Mouse (Mus musculus) ES-E14 (cell line): ENCODE results near the gene Mvd. TPM values are rescaled to one million over a fixed set of nuclear protein-coding genes. Genes with fewer than 3 reads are reported as not detected.
A peak's percentile ranks its signal among the peaks of the same experiment; 100 is the strongest.

Source experiments
- DNase-seq: peaks from one replicate; pipeline ENCODE4 v3.0.0-alpha.2; 2013; ENCODE audit warnings: low read depth, low spot score
- H3K27ac ChIP-seq: 2 replicates; pipeline ENCODE4 v1.5.1; 2012; ENCODE audit warnings: low read depth, mild to moderate bottlenecking, low read length, moderate library complexity, mixed read lengths; ENCODE audit not compliant: poor library complexity, insufficient read depth, severe bottlenecking
- H3K36me3 ChIP-seq: 2 replicates; pipeline ENCODE4 v1.6.1; 2012; ENCODE audit warnings: mild to moderate bottlenecking, low read length, moderate library complexity, mixed read lengths; ENCODE audit not compliant: control insufficient read depth, poor library complexity, insufficient read depth, severe bottlenecking
- H3K4me1 ChIP-seq, 2 experiments: fragments of 150-350 bp in 1 of 2; sonication (generic) in 1 of 2; 2 replicates each; pipeline ENCODE4 v1.6.1; 2012; ENCODE audit warnings: low read length in 2 of 2, mild to moderate bottlenecking in 1 of 2, mixed read lengths in 1 of 2; ENCODE audit not compliant: control insufficient read depth in 2 of 2, insufficient read depth in 2 of 2, poor library complexity in 1 of 2
- H3K4me3 ChIP-seq, 2 experiments: fragments of 150-350 bp in 1 of 2; sonication (generic) in 1 of 2; 2 replicates each; pipeline ENCODE4 v1.5.1; 2012; ENCODE audit warnings: low read length in 2 of 2, low read depth in 1 of 2, mild to moderate bottlenecking in 1 of 2, mixed read lengths in 1 of 2; ENCODE audit not compliant: insufficient read depth in 1 of 2, poor library complexity in 1 of 2, severe bottlenecking in 1 of 2
- H3K9ac ChIP-seq: 2 replicates; pipeline ENCODE4 v1.6.1; 2012; ENCODE audit warnings: low read depth, mild to moderate bottlenecking, low read length, mixed read lengths; ENCODE audit not compliant: poor library complexity, insufficient read depth, severe bottlenecking
- H3K9me3 ChIP-seq: fragments of 150-350 bp; sonication (generic); 2 replicates; pipeline ENCODE4 v1.6.1; 2012; ENCODE audit warnings: low read depth, mild to moderate bottlenecking, low read length; ENCODE audit not compliant: control insufficient read depth, insufficient read depth
- CHD2 ChIP-seq: IDR thresholded peaks from 2 replicates; pipeline ENCODE4 v1.6.1; 2014; ENCODE audit warnings: mild to moderate bottlenecking, low read depth, low read length, inconsistent platforms
- HCFC1 ChIP-seq: IDR thresholded peaks from 2 replicates; pipeline ENCODE4 v1.6.1; 2012; ENCODE audit warnings: low read length, inconsistent platforms, borderline replicate concordance; ENCODE audit not compliant: insufficient read depth
- MAFK ChIP-seq: IDR thresholded peaks from 2 replicates; pipeline ENCODE4 v1.6.1; 2014; ENCODE audit warnings: mild to moderate bottlenecking, low read depth, low read length, inconsistent platforms; ENCODE audit not compliant: insufficient read depth
- ZC3H11A ChIP-seq: IDR thresholded peaks from 2 replicates; pipeline ENCODE4 v1.6.1; 2012; ENCODE audit warnings: low read depth, mild to moderate bottlenecking, inconsistent platforms, low read length, borderline replicate concordance
- ZNF384 ChIP-seq: IDR thresholded peaks from 2 replicates; pipeline ENCODE4 v1.6.1; 2012; ENCODE audit warnings: low read depth, low read length, inconsistent platforms
- in situ Hi-C, 2 experiments: fragments of 600-800 bp; cut with MboI; formaldehyde crosslinking; loops; one replicate each; pipeline ENCODE4 v1.15.1; 2025; ENCODE audit warnings: low sequenced_read_pairs in 2 of 2, inconsistent platforms in 1 of 2; ENCODE audit not compliant: unreplicated experiment in 2 of 2
- total RNA-seq: library from RNA; depleted of rRNA; stranded (reverse); fragments of 300-350 nt; gene quantifications from 2 replicates; pipeline ENCODE4 v1.2.3, GENCODE M21; 2012; rRNA removed

Mvd gene
- total RNA-seq = 30.4 and 35.2 TPM in 2 replicates

DNA sequence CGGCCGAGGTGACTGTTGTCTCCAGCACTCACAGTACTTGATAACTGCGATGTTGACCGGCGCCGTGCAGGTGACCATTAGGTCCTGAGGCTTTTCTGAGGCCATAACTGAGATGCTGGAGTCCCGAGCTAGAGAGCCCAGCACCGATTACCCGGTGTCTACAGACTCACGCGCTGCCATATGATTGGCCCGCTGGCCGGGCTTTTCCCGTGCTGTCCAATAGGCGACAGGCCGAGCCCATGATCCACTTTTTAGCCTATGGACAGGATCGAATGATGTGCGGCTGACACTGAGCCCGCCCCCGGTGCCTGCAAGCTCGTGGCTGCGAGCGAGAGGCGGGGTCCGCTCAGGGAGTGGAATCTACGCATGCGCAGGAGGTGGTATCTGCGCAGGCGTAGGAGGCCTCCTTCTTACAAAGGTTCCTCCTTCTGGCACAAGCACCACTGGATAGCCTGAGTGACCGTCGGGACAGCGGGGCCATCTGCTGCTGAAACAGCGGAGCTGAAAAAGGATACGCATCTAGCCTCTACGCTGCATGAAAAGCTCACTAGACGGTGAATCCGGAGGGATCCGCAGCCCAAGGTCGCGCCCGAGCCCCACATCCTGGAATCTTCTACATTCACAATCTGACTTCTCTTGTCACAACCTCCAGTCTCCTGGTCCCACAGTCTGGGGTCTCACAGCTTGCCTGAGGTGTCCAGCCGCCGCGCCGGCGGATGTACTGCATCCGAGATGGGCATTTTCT is at the start of gene Mvd:
Gene Mvd, minus strand, starts transcription at position 161 of the 745 bp plus-strand sequence.
- Histone ChIP-seq H3K9me3 (no peaks in the 10 kb centered on the region), H3K27ac (peak within 1 kb of the TSS; percentile 61), H3K4me1 (peaks cover 0 to 8% of the 10 kb centered on the region in 2 experiments; a peak in 1 of 4 replicates), H3K4me3 (peak within 1 kb of the TSS; percentile 84 to 97), H3K36me3 (peaks cover 8% of the 10 kb centered on the region; the same call in 1 of the 2 replicates), H3K9ac (peak within 1 kb of the TSS; percentile 94)
- peak; percentile 95 for DNase-seq
- in situ Hi-C loops = no loop called here
- no peak for TF ChIP-seq HCFC1
- TF ChIP-seq ZNF384 = no peak
- TF ChIP-seq CHD2 = no peak
- TF ChIP-seq MAFK = no peak
- TF ChIP-seq ZC3H11A = no peak

DNA sequence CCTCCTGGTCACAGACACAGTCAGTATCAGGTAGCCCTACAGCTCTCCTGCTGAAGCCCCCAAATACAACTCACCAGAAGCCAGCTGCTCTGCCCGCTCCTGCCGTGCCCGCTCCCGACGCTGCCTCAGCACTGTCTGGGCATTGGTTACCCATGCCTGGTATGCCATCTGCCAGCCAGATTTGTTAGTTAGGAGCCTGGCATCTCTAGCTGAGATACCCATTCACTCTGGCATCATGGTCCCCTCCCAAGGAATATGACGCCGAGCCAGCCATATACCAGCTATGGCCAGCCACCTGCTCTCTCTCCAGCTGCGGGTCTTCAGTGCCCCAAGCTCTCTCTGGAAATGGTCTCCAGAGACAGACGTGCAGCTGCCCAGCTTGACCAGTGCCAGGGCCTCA is 45.2 kb upstream of the Mvd start:
- Histone ChIP-seq H3K27ac (no peak overlapping the region), H3K4me3 (no peak overlapping the region), H3K36me3 (peaks cover 90% of the 10 kb centered on the region), H3K9me3 (no peaks in the 10 kb centered on the region), H3K9ac (no peak overlapping the region), H3K4me1 (peaks cover 0 to 2% of the 10 kb centered on the region in 2 experiments; a peak in 1 of 4 replicates)
- in situ Hi-C loops = no loop called here
- DNase-seq = no peak
- TF ChIP-seq ZC3H11A = no peak
- TF ChIP-seq ZNF384 = no peak
- TF ChIP-seq HCFC1 = no peak
- TF ChIP-seq MAFK = no peak
- TF ChIP-seq CHD2 = no peak

DNA sequence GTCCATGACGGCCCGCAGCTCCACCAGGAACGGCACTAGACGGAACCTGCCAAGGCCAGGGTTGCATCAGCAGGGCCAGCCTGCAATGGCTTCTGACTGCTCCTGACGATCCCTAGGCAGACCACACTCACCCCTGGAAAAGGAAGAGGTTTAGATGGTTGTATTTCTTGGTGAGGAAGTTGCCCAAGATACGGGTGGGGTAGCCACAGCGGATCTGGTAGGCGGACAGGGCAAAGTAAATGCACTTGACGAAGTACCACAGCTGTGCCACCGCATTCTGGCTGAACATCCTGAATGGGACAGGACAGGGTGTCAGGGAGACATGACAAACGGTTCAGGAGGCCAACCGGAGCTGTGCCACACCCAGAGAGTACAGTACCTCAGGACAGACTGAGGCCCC is 41.6 kb upstream of the Mvd start:
- DNase-seq = no peak
- no peak for TF ChIP-seq ZNF384
- Histone ChIP-seq H3K36me3 (peaks cover 96% of the 10 kb centered on the region), H3K4me3 (no peak overlapping the region), H3K9ac (no peak overlapping the region), H3K4me1 (no peaks in the 10 kb centered on the region), H3K9me3 (no peaks in the 10 kb centered on the region), H3K27ac (no peak overlapping the region)
- in situ Hi-C loops = no loop called here

DNA sequence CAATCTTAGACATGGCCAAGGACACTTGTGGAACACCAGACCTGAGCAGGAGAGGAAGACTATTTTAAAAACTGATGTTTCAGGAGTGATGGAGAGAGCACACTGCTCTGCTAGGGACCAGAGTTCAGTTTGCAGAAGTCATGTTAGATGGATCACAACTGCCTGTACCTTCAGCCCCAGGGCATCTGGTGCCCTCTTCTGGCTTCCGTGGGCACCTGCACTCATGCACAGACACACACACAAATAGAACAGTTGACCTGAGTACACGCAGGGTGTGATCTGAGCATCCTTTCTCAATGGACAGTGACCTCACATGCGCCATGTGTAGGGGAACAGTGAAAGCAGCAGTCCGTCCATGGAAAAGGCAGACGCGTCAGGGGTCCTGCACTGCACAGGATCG is 40.7 kb upstream of the Mvd start:
- Histone ChIP-seq H3K4me3 (no peak overlapping the region), H3K27ac (no peak overlapping the region), H3K36me3 (peaks cover 97% of the 10 kb centered on the region), H3K4me1 (no peaks in the 10 kb centered on the region), H3K9me3 (no peaks in the 10 kb centered on the region), H3K9ac (no peak overlapping the region)
- no peak for TF ChIP-seq CHD2
- no peak for DNase-seq
- in situ Hi-C loops = no loop called here

DNA sequence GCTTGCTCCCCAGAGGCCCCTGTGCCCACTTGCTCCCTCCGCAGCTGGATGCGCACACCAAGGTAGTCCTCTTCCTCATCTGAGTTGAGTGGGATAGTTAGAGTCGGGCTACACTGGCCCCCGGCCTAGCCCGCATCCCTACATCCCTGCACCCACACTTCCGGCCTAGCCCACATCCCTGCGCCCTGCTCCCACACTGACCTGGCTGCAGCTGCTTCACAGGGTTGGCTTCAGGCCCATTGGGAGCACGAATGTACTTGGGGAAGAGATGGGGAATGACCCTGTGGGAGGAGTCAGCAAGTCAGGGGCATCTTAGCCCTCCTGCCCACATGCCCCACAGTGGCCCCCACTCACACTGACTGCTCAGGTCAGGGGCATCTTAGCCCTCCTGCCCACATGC is 39.2 kb upstream of the Mvd start:
- Histone ChIP-seq H3K36me3 (peaks cover 88% of the 10 kb centered on the region), H3K9ac (no peak overlapping the region), H3K4me1 (no peaks in the 10 kb centered on the region), H3K9me3 (no peaks in the 10 kb centered on the region), H3K27ac (no peak overlapping the region), H3K4me3 (no peak overlapping the region)
- DNase-seq = no peak
- TF ChIP-seq ZC3H11A (no peak), HCFC1 (no peak), MAFK (no peak), CHD2 (no peak), ZNF384 (no peak)
- in situ Hi-C loops = no loop called here
